Mouse (Mus musculus) lung, postnatal 0 days (tissue): Measurements from ENCODE around the gene Ppargc1a. TPM values are rescaled to one million over a fixed set of nuclear protein-coding genes. Genes with fewer than 3 reads are reported as not detected.

Source experiments
- ATAC-seq: fragments of 200-750 bp; cut with Nextera tagmentation; 2 replicates; pipeline ENCODE4 v1.8.0; 2017; ENCODE audit warnings: moderate library complexity
- DNase-seq: peaks from one replicate; pipeline ENCODE4 v3.0.0-alpha.2; 2016; ENCODE audit warnings: low spot score
- H3K27ac ChIP-seq: fragments of 300-500 bp; sonication (generic); 2 replicates; pipeline ENCODE4 v1.5.1; 2014; ENCODE audit warnings: antibody characterized with exemption, mild to moderate bottlenecking, low read length, mixed read lengths
- H3K27me3 ChIP-seq: fragments of 300-500 bp; sonication (generic); replicated peaks from 2 replicates; pipeline ENCODE4 v1.6.1; 2014; ENCODE audit warnings: low read length, mixed read lengths; ENCODE audit not compliant: insufficient read depth
- H3K36me3 ChIP-seq: fragments of 300-500 bp; sonication (generic); 2 replicates; pipeline ENCODE4 v1.6.1; 2014; ENCODE audit warnings: low read length, mixed read lengths; ENCODE audit not compliant: insufficient read depth
- H3K4me1 ChIP-seq: fragments of 300-500 bp; sonication (generic); 2 replicates; pipeline ENCODE4 v1.6.1; 2014; ENCODE audit warnings: antibody characterized with exemption, low read depth, low read length, mixed read lengths; ENCODE audit not compliant: insufficient read depth
- H3K4me2 ChIP-seq: fragments of 300-500 bp; sonication (generic); replicated peaks from 2 replicates; pipeline ENCODE4 v1.6.1; 2014; ENCODE audit warnings: low read depth, mild to moderate bottlenecking, low read length, moderate library complexity, mixed read lengths
- H3K4me3 ChIP-seq: fragments of 300-500 bp; sonication (generic); 2 replicates; pipeline ENCODE4 v1.5.1; 2014; ENCODE audit warnings: low read depth, low read length
- H3K9ac ChIP-seq: fragments of 300-500 bp; sonication (generic); replicated peaks from 2 replicates; pipeline ENCODE4 v1.6.1; 2014; ENCODE audit warnings: low read depth, mild to moderate bottlenecking
- H3K9me3 ChIP-seq: fragments of 300-500 bp; sonication (generic); 2 replicates; pipeline ENCODE4 v1.6.1; 2016; ENCODE audit warnings: low read length, mixed read lengths
- CTCF ChIP-seq: IDR thresholded peaks from 2 replicates; pipeline ENCODE4 v1.5.1; 2016; ENCODE audit warnings: antibody characterized with exemption, mild to moderate bottlenecking
- EP300 ChIP-seq: IDR thresholded peaks from 2 replicates; pipeline ENCODE4 v1.6.1; 2016; ENCODE audit warnings: antibody characterized with exemption, mild to moderate bottlenecking, control low read depth
- WGBS: fragments of 180-500 bp; shearing (Covaris S2); extraction: QIAGEN DNeasy Blood & Tissue Kit; methylation state at CpG from one replicate; pipeline ENCODE4 v1.1.7; 2014; 5-methylcytosine and 5-hydroxymethylcytosine counted together
- polyA plus RNA-seq: library from polyadenylated mRNA; unstranded; fragments of >200 nt; fragmentation: Nextera tagmentation; extraction: Ambion mirVana; gene quantifications from 2 replicates; pipeline ENCODE4 v1.2.1, GENCODE M21; 2015

The Ppargc1a gene
- polyA plus RNA-seq, 1 experiment from 2014 or later = 4.8 TPM

DNA sequence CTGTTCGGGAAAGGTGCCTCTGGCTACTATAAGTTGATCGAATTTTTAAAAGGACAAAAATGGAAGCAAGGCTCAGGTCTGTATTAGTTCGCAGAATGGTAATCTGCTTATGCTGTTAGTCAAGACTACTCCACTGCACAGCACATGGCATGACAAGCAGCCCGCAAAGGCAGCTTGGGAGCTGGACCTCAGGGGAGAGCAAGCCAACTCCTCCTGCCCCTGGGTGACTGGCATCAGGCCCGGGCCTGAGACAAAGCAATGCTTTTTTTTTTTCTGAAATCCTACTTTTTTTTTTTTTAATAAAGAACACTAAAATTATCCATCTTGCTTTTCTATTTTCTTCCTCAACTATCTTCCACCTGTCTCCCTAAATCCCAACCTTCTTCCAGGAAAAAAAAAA lies 15.1 kb upstream of the Ppargc1a start:
- Histone ChIP-seq H3K27ac (no peak overlapping the region), H3K4me1 (no peaks in the 10 kb centered on the region), H3K4me3 (no peak overlapping the region), H3K36me3 (no peaks in the 10 kb centered on the region), H3K27me3 (no peaks in the 10 kb centered on the region), H3K9me3 (no peaks in the 10 kb centered on the region), H3K9ac (no peak overlapping the region), H3K4me2 (no peak overlapping the region)
- 78% methylated on average over 5 of the region's 5 CpGs for WGBS
- DNase-seq (no peak), ATAC-seq (no peak)
- TF ChIP-seq CTCF (no peak), EP300 (no peak)

DNA sequence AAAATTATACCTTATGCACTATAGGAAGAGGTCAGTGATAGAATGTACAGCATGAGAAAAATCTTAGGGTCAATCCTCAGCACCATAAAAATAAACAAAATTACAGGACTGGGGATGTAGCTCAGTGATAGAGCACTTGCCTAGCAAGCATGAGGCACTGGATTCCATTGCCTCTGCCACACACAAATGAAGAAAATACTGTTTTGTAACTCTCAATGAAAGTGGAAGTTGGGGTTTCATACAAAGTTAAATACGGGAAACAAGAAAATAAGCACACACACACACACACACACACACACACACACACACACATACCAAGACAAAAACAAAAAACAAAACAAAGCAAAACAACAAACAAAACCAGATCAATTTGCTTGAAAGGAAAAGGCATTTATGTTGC lies 10.1 kb upstream of the Ppargc1a start:
- no peaks in the 10 kb centered on the region for H3K9me3 ChIP-seq
- H3K4me3 ChIP-seq = no peak overlapping the region
- no peak overlapping the region for H3K9ac ChIP-seq
- no peaks in the 10 kb centered on the region for H3K27me3 ChIP-seq
- no peaks in the 10 kb centered on the region for H3K36me3 ChIP-seq
- TF ChIP-seq EP300 = no peak
- TF ChIP-seq CTCF = no peak
- no peak overlapping the region for H3K27ac ChIP-seq
- DNase-seq (no peak), ATAC-seq (no peak)
- no peak overlapping the region for H3K4me2 ChIP-seq
- H3K4me1 ChIP-seq = no peaks in the 10 kb centered on the region
- WGBS = 87% methylated on average over 1 of the region's 1 CpGs

DNA sequence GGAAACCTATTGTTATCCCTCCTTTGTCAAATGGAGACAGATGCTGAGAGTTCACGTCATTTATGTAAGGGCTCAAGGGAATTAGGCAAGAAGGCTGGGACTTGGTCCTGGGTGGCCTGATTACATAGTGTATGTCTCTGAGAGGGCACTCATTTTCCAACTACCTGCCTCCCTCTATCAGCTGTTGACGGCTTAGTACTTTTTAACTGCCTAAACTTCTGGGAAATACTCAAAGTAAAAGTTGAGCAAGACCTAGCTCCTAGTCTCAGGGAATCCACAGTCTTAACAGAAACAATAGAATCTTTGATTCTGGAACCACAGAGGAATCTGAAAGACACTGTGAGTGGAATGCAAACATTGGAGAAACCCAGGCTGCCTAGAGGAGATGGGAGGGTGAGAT lies 6.2 kb upstream of the Ppargc1a start:
- peak; percentile 44 for ATAC-seq
- Histone ChIP-seq H3K4me1 (no peaks in the 10 kb centered on the region), H3K4me3 (no peak overlapping the region), H3K9ac (no peak overlapping the region), H3K4me2 (no peak overlapping the region), H3K27me3 (no peaks in the 10 kb centered on the region), H3K36me3 (no peaks in the 10 kb centered on the region), H3K27ac (no peak overlapping the region), H3K9me3 (no peaks in the 10 kb centered on the region)
- 39% methylated on average over 2 of the region's 2 CpGs for WGBS
- TF ChIP-seq CTCF (no peak), EP300 (0 out of 2 replicates have a peak, but pooled peaks have one; percentile 10)
- DNase-seq = no peak

DNA sequence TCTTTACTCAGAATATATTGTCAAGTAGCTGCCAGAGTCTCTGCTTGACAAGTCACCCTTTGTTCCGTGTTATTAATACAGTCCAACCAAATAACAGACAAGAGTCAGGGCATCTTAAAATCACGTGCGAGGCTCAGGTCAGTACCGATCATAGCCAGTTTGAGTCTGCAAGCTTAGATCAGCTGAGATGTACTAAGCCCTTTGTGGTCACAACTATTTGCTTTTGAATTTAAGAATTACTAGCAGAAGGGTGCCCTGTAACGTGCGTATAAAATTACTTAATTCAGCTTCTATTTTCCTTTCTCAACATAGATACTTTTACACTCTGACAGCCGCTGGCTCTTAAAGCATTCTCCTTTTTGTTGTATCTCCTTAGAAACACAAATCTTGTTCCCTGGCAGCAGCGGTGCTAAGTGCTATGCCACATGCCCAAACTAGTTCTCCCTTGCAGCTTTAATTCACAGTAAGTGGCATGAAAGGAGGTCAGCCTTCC lies 718 bp upstream of the Ppargc1a start:
- ATAC-seq = peak; percentile 75
- H3K4me1 ChIP-seq = no peaks in the 10 kb centered on the region
- TF ChIP-seq EP300 = no peak
- no peak for TF ChIP-seq CTCF
- no peaks in the 10 kb centered on the region for H3K9me3 ChIP-seq
- no peaks in the 10 kb centered on the region for H3K27me3 ChIP-seq
- H3K36me3 ChIP-seq = no peaks in the 10 kb centered on the region
- H3K9ac ChIP-seq = no peak overlapping the region
- no peak overlapping the region for H3K27ac ChIP-seq
- peak; percentile 44 for DNase-seq
- H3K4me3 ChIP-seq = no peak overlapping the region
- peak overlapping the region; percentile 22; the same call in 1 of the 2 replicates for H3K4me2 ChIP-seq
- 49% methylated on average over 8 of the region's 8 CpGs for WGBS

- H3K9ac ChIP-seq = no peak overlapping the region
- H3K4me3 ChIP-seq = no peak overlapping the region
- WGBS = 65% methylated on average over 2 of the region's 2 CpGs
- H3K4me1 ChIP-seq = no peaks in the 10 kb centered on the region
- H3K36me3 ChIP-seq = no peaks in the 10 kb centered on the region
- no peak overlapping the region for H3K27ac ChIP-seq
- no peak overlapping the region for H3K4me2 ChIP-seq
- no peaks in the 10 kb centered on the region for H3K27me3 ChIP-seq
- TF ChIP-seq CTCF (peak; percentile 19; the same call in 1 of the 2 replicates), EP300 (no peak)
- H3K9me3 ChIP-seq = no peaks in the 10 kb centered on the region
- no peak for ATAC-seq
- no peak for DNase-seq
Measured at GRCm38 (mm10) chr5:51565672-51566071, 1.9 kb downstream of the Ppargc1a start.

DNA sequence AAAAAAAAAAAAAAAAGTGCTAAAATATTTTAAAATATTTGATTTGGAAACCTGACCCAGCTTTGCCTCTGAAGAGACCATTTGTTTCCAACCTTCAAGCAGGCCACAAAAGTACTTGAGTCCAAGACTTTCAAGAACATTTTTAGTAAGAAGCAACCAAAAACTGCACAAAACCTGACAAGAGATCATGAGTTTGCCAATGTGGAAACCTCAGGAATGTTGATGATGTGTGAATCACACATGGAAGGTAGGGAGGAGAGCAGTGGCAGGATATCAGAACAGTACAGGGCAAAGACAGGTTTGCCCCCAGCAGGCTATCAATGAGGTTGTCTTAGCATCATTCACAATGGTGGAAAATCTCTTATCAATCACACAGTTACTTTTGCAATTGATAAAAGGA lies 2.5 kb downstream of the Ppargc1a start:
- Histone ChIP-seq H3K27ac (no peak overlapping the region), H3K9me3 (no peaks in the 10 kb centered on the region), H3K4me2 (no peak overlapping the region), H3K4me3 (no peak overlapping the region), H3K36me3 (no peaks in the 10 kb centered on the region), H3K9ac (no peak overlapping the region), H3K27me3 (no peaks in the 10 kb centered on the region), H3K4me1 (no peaks in the 10 kb centered on the region)
- no peak for TF ChIP-seq CTCF
- no peak for ATAC-seq
- DNase-seq = no peak

DNA sequence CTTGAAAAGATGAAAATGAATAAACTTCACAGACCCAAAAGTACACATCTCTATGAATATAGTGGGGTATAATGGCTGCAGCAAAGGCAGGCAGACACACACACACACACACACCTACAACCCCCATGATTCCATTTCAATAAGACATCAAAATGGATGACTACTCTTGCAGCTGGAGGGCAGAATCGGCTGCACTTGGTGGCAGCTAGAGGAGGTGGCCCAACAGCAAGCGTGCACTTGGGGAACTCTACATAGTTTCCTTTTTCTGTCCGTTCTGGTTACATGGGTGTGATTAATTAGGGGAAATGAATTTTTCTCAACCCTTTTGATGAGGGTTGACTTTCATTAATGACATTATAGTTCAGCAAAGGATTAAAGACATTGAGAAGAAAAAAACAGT lies 4.0 kb downstream of the Ppargc1a start:
- Histone ChIP-seq H3K36me3 (no peaks in the 10 kb centered on the region), H3K4me2 (no peak overlapping the region), H3K4me1 (no peaks in the 10 kb centered on the region), H3K27ac (no peak overlapping the region), H3K4me3 (no peak overlapping the region), H3K27me3 (no peaks in the 10 kb centered on the region), H3K9me3 (no peaks in the 10 kb centered on the region), H3K9ac (no peak overlapping the region)
- no peak for TF ChIP-seq EP300
- TF ChIP-seq CTCF = no peak
- 54% methylated on average over 3 of the region's 3 CpGs for WGBS
- DNase-seq (no peak), ATAC-seq (no peak)
